Comparison of ENCODE assay signal across 24 mouse cellular contexts in genomic region chr16:47205339-47205738, GRCm38 (mm10).
DNase-seq lines count a peak whose midpoint lies in the region; ATAC-seq and TF ChIP-seq lines count a peak whose summit lies in the region.
"Had no signal": no experiment of that assay in that cellular context is flagged by ENCODE, and none has a peak within 500 bp of the region (broad histone marks: within the 10 kb centered on the region; RNA-seq: fewer than 3 reads in every experiment).

No protein-coding gene starts in this region.

- H3K4me3 ChIP-seq in forebrain, embryonic 12.5 days (replicated peaks) = no peak overlapping the region
- no peak overlapping the region for H3K4me3 ChIP-seq in forebrain, embryonic 15.5 days
- no peak overlapping the region for H3K4me3 ChIP-seq in midbrain, embryonic 13.5 days (replicated peaks)
- H3K4me3 ChIP-seq in midbrain, embryonic 11.5 days (ENCODE audit: low read depth, low read length) = no peak overlapping the region
- H3K4me3 ChIP-seq in midbrain, postnatal 0 days (ENCODE audit: low read depth, low read length) = no peak overlapping the region
- H3K4me3 ChIP-seq in gastrocnemius, adult 2 months = no peak overlapping the region
- H3K4me3 ChIP-seq: embryonic facial prominence, embryonic 12.5 days; embryonic facial prominence, embryonic 15.5 days; heart, embryonic 12.5 days; heart, embryonic 15.5 days; hindbrain, embryonic 10.5 days; intestine, embryonic 15.5 days had no signal

- no peak for TF ChIP-seq CTCF in midbrain, postnatal 0 days (IDR thresholded peaks at IDR 0.05)
- TF ChIP-seq CTCF in gastrocnemius, adult 2 months (IDR thresholded peaks at IDR 0.05) = no peak

- intact Hi-C loops in gastrocnemius, adult 2 months (cut with DNase I) = no loop called here

- H3K27me3 ChIP-seq in forebrain, embryonic 12.5 days = no peaks in the 10 kb centered on the region
- no peaks in the 10 kb centered on the region for H3K27me3 ChIP-seq in forebrain, embryonic 15.5 days
- no peaks in the 10 kb centered on the region for H3K27me3 ChIP-seq in midbrain, embryonic 13.5 days
- no peaks in the 10 kb centered on the region for H3K27me3 ChIP-seq in midbrain, embryonic 11.5 days (ENCODE audit: control insufficient read depth, insufficient read depth, low read length)
- no peaks in the 10 kb centered on the region for H3K27me3 ChIP-seq in midbrain, postnatal 0 days (ENCODE audit: insufficient read depth, low read length)
- H3K27me3 ChIP-seq: embryonic facial prominence, embryonic 12.5 days; embryonic facial prominence, embryonic 15.5 days; heart, embryonic 12.5 days; heart, embryonic 15.5 days; intestine, embryonic 15.5 days had no signal

- ATAC-seq in forebrain, embryonic 12.5 days (ENCODE audit: low FRiP score) = 0 out of 2 replicates have a peak, but pooled peaks have one; percentile 30
- ATAC-seq in forebrain, embryonic 15.5 days (replicated peaks) = no peak
- 0 out of 2 replicates have a peak, but pooled peaks have one; percentile 60 for ATAC-seq in midbrain, embryonic 13.5 days
- no peak for ATAC-seq in midbrain, embryonic 11.5 days (ENCODE audit: low FRiP score)
- peak; percentile 63; the same call in 1 of the 2 replicates for ATAC-seq in midbrain, postnatal 0 days (ENCODE audit: low FRiP score)
- ATAC-seq: activated CD4-positive, CD25-positive, alpha-beta regulatory T cell, adult 4 months; intestine, embryonic 15.5 days had no signal

- no peak for DNase-seq in midbrain, embryonic 11.5 days (ENCODE audit: low spot score, missing footprints)
- DNase-seq in midbrain, postnatal 0 days (ENCODE audit: low spot score) = no peak
- no peak for DNase-seq in gastrocnemius, adult 2 months
- DNase-seq: adrenal gland, adult 8-10 months; adrenal gland, postnatal 36 days; cerebellum, adult 11 months; cerebellum, adult 2 months; cerebellum, adult 9-11 months; cerebellum, postnatal 25 days; gastrocnemius, postnatal 25 days; heart, adult 18-20 months; heart, postnatal 10 days; heart, postnatal 36 days had no signal

- no peak overlapping the region for H3K9ac ChIP-seq in forebrain, embryonic 12.5 days
- no peak overlapping the region for H3K9ac ChIP-seq in forebrain, embryonic 15.5 days (replicated peaks)
- H3K9ac ChIP-seq in midbrain, embryonic 13.5 days (replicated peaks) = no peak overlapping the region
- H3K9ac ChIP-seq in midbrain, embryonic 11.5 days (ENCODE audit: low read length) = no peak overlapping the region
- H3K9ac ChIP-seq in midbrain, postnatal 0 days (replicated peaks; ENCODE audit: low read length, poor library complexity, severe bottlenecking) = no peak overlapping the region
- H3K9ac ChIP-seq: embryonic facial prominence, embryonic 12.5 days; embryonic facial prominence, embryonic 15.5 days; heart, embryonic 12.5 days; heart, embryonic 15.5 days; hindbrain, embryonic 14.5 days; intestine, embryonic 15.5 days had no signal

- H3K27ac ChIP-seq in forebrain, embryonic 12.5 days = no peak overlapping the region
- no peak overlapping the region for H3K27ac ChIP-seq in forebrain, embryonic 15.5 days (replicated peaks)
- no peak overlapping the region for H3K27ac ChIP-seq in midbrain, embryonic 13.5 days
- H3K27ac ChIP-seq in midbrain, embryonic 11.5 days (ENCODE audit: low read depth, low read length) = no peak overlapping the region
- no peak overlapping the region for H3K27ac ChIP-seq in midbrain, postnatal 0 days (ENCODE audit: low read depth, low read length)
- no peak overlapping the region for H3K27ac ChIP-seq in gastrocnemius, adult 2 months
- H3K27ac ChIP-seq: embryonic facial prominence, embryonic 12.5 days; embryonic facial prominence, embryonic 15.5 days; heart, embryonic 15.5 days; hindbrain, embryonic 10.5 days; hindbrain, embryonic 14.5 days; intestine, embryonic 15.5 days had no signal

- WGBS in forebrain, embryonic 12.5 days = 76% methylated on average over 4 of the region's 4 CpGs
- 79% methylated on average over 4 of the region's 4 CpGs for WGBS in forebrain, embryonic 15.5 days
- 66% methylated on average over 4 of the region's 4 CpGs for WGBS in midbrain, embryonic 13.5 days
- WGBS in midbrain, embryonic 11.5 days = 77% methylated on average over 4 of the region's 4 CpGs
- 37% methylated on average over 4 of the region's 4 CpGs for WGBS in midbrain, postnatal 0 days

- H3K9me3 ChIP-seq in forebrain, embryonic 12.5 days = no peaks in the 10 kb centered on the region
- no peaks in the 10 kb centered on the region for H3K9me3 ChIP-seq in forebrain, embryonic 15.5 days
- no peaks in the 10 kb centered on the region for H3K9me3 ChIP-seq in midbrain, embryonic 13.5 days
- H3K9me3 ChIP-seq in midbrain, embryonic 11.5 days (ENCODE audit: control insufficient read depth, low read length) = no peaks in the 10 kb centered on the region
- no peaks in the 10 kb centered on the region for H3K9me3 ChIP-seq in midbrain, postnatal 0 days (ENCODE audit: low read length)
- H3K9me3 ChIP-seq: embryonic facial prominence, embryonic 12.5 days; embryonic facial prominence, embryonic 15.5 days; heart, embryonic 12.5 days; heart, embryonic 15.5 days; hindbrain, embryonic 10.5 days; intestine, embryonic 15.5 days had no signal

- no peaks in the 10 kb centered on the region for H3K36me3 ChIP-seq in forebrain, embryonic 12.5 days (replicated peaks)
- no peaks in the 10 kb centered on the region for H3K36me3 ChIP-seq in forebrain, embryonic 15.5 days
- no peaks in the 10 kb centered on the region for H3K36me3 ChIP-seq in midbrain, embryonic 13.5 days
- H3K36me3 ChIP-seq in midbrain, embryonic 11.5 days (ENCODE audit: control insufficient read depth, insufficient read depth, low read length) = no peaks in the 10 kb centered on the region
- H3K36me3 ChIP-seq in midbrain, postnatal 0 days (ENCODE audit: insufficient read depth, low read length) = no peaks in the 10 kb centered on the region
- H3K36me3 ChIP-seq: embryonic facial prominence, embryonic 12.5 days; embryonic facial prominence, embryonic 15.5 days; heart, embryonic 12.5 days; heart, embryonic 15.5 days; hindbrain, embryonic 10.5 days; intestine, embryonic 15.5 days had no signal

- H3K4me1 ChIP-seq in forebrain, embryonic 12.5 days = no peaks in the 10 kb centered on the region
- no peaks in the 10 kb centered on the region for H3K4me1 ChIP-seq in forebrain, embryonic 15.5 days
- H3K4me1 ChIP-seq in midbrain, embryonic 13.5 days (replicated peaks) = peaks cover 6% of the 10 kb centered on the region; the same call in 1 of the 2 replicates
- no peaks in the 10 kb centered on the region for H3K4me1 ChIP-seq in midbrain, embryonic 11.5 days (ENCODE audit: control insufficient read depth, insufficient read depth, low read length)
- no peaks in the 10 kb centered on the region for H3K4me1 ChIP-seq in midbrain, postnatal 0 days (ENCODE audit: insufficient read depth, low read length)
- H3K4me1 ChIP-seq: embryonic facial prominence, embryonic 12.5 days; embryonic facial prominence, embryonic 15.5 days; heart, embryonic 12.5 days; heart, embryonic 15.5 days; hindbrain, embryonic 10.5 days; intestine, embryonic 15.5 days had no signal

- no peak overlapping the region for H3K4me2 ChIP-seq in forebrain, embryonic 12.5 days
- H3K4me2 ChIP-seq in forebrain, embryonic 15.5 days (replicated peaks) = no peak overlapping the region
- H3K4me2 ChIP-seq in midbrain, embryonic 13.5 days (replicated peaks) = no peak overlapping the region
- H3K4me2 ChIP-seq in midbrain, embryonic 11.5 days = no peak overlapping the region
- no peak overlapping the region for H3K4me2 ChIP-seq in midbrain, postnatal 0 days (ENCODE audit: low read depth, low read length, poor library complexity, severe bottlenecking)
- H3K4me2 ChIP-seq: embryonic facial prominence, embryonic 12.5 days; embryonic facial prominence, embryonic 15.5 days; heart, embryonic 12.5 days; heart, embryonic 15.5 days; hindbrain, embryonic 14.5 days; intestine, embryonic 15.5 days had no signal

Comparison
In these comparisons a context has a peak if more than half of its experiments do, and no peak if none do; other contexts are left out.
1. ATAC-seq: peak in forebrain, embryonic 12.5 days (single experiment), midbrain, embryonic 13.5 days (single experiment) and midbrain, postnatal 0 days (single experiment); none in forebrain, embryonic 15.5 days (single experiment) and midbrain, embryonic 11.5 days (single experiment).